Mouse (Mus musculus) gastrocnemius, adult 8-10 months (tissue): ENCODE data around the gene Pum1. TPM values are rescaled to one million over a fixed set of nuclear protein-coding genes. Genes with fewer than 3 reads are reported as not detected.
"Not testable (repeated sequence)": the region's sequence is repeated elsewhere in the genome, so short reads cannot be mapped to it uniquely, and the experiment has no call there.

Experiments
- DNase-seq, 2 experiments: peaks; one replicate each; pipeline ENCODE4 v3.0.0; 2022; ENCODE audit warnings: low spot score in 2 of 2
- total RNA-seq, 4 experiments: library from RNA; stranded (reverse); gene quantifications; 2 replicates each; pipeline ENCODE4 v1.2.4; 2022

The Pum1 gene
- total RNA-seq, 4 experiments from 2014 or later: 35.2 to 43.9 (median 38.9) TPM

DNA sequence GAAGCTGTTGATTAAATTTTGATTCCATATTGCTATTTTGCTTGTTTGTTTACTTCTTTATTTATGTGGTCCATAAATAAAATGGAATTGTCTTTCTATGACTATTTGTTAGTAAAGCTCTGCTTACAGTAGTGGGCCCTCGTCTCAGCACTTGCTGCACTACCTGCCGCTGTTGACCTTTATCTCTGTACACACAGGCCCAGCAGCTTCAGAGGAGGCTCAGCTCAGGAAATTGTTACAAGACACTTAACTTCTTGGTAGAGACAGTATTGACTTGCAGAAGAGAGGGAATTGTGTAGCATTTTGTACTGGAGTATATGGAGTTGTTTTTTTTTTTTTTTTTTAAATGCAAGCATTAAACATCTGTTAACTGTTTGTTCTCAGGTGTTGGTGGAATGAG is 5.4 kb downstream of the Pum1 start:
- DNase-seq: no peak

DNA sequence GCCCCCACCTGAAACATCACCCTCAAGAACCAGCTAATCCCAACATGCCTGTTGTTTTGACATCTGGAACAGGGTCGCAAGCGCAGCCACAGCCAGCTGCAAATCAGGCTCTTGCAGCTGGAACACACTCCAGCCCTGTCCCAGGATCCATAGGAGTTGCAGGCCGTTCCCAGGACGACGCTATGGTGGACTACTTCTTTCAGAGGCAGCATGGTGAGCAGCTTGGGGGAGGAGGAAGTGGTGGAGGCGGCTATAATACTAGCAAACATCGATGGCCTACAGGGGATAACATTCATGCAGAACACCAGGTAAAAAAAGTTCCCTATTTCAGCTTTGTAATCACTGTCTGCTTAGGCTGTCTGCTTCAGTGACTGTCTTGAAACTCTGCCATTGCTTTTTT is 5.9 kb downstream of the Pum1 start:
- no peak for DNase-seq

DNA sequence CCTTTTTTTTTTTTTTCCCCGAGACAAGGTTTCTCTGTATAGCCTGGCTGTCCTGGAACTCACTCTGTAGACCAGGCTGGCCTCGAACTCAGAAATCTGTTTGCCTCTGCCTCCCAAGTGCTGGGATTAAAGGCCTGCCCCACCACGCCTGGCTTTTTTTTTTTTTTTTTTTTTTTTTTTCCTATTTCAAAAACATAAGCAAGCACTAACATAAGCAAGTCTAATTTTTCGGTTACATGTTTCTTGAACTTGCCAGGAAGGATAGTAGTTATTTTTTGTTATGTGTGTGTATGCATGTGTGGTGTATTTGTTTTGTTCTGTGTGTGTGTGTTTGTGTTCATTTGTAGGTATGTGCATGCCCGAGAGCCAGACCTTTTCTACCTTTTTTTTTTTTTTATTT is 6.9 kb downstream of the Pum1 start:
- not testable (repeated sequence) for DNase-seq

DNA sequence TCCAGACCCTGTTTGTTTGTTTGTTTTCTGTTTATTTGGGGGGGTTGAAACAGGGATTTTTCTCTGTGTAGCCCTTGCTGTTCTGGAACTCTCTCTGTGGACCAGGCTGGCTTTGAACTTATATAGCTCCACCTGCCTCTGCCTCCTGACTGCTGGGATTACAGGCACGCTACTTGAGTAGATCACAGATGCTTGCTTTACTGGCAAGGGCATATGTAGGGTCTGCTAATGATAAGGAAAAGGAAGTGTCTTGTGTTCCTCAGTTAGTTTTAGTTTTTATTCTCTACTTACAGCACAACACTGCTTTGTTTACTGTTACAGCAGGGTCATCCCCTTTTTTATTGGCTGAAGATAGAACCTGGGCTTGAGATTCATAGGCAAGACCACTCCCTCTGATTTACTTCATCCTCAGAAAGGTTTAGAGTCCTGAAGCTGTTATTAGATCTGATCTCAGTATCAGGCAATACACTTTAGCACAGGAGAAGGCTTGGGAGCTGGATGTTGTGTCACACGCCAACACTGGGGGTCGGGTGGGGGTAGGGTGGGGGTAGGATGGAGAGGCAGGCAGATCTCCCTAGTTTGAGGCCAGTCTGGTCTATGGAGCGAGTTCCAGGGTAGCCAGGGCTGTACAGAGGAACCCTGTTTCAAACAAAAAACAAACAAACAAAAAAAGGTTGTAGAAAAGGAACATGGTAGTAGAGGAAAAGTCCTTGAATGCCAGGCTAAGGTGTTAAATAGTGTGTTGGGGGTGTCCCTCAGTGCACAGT is 8.1 kb downstream of the Pum1 start:
- DNase-seq: no peak

DNA sequence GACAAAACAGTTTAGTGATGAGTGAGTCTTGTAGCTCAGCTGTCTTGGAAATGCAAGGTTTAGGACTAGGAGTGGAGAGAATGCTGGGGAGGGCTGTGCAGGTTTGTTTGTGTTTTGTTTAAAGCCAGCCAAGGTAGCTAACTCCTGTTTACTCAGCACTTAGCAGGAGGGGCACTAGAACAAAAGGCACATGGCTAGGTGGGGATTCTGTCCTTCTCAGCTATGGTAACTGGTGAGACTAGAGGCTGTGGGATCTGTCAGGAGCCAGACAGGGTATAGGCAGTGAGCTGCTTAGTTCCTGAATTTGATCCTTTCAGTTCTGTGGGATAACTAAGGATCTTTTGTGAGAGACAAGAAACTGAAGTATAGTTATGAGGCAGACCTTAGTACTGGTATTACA is 9.0 kb downstream of the Pum1 start:
- no peak for DNase-seq

DNA sequence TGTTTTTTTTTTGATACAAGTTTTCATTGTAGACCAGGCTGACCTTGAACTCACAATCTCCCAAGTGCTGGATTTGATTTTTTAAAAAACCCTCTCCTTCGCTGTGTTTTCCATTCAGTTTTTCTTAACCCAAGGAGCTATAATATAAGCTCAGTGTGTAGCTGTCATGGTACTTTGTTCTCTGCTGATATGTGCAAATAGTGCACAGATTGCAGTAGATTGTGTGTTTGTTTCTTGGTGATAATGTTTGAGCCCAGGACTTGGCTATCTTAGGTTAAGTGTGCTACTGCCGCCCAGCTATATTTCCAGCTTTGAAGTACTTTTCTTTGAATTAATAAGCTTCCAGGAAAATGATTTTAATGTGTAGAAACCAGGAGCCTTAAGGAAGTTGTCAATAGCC is 13.6 kb downstream of the Pum1 start:
- no peak for DNase-seq

DNA sequence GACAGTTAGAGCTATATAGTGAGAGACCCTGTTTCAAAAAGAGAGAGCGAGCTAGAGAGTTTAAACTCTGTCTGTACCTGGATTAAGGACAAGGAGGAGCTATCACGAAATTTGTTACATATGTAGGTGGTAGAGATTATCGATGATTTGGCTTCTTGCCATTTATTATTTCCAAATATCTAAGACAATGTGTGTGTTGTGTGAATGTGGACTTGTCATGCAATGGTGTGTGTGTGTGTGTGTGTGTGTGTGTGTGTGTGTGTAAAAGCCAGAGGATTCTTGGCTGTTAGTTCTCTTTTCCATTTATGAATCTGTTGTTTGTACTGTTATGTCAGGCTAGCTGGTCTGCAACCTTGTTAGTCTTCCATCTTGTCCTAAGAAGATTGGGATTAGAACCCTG is 15.0 kb downstream of the Pum1 start:
- DNase-seq: no peak

DNA sequence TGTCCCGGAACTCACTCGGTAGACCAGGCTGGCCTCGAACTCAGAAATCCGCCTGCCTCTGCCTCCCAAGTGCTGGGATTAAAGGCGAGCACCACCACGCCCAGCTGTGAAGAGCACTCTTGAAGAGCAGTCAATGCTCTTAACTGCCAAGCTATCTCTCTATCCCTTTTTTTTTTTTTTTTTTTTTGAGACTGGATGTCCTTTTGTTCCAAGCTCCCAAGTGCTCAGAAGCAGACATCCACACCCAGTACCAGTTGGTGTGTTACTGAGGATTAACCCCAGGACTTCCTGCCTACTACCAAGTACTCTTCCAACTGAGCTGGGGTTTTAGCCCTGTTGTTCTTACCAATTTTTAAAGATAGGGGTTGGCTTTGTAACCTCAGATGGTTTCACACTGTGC is 17.6 kb downstream of the Pum1 start:
- no peak for DNase-seq

DNA sequence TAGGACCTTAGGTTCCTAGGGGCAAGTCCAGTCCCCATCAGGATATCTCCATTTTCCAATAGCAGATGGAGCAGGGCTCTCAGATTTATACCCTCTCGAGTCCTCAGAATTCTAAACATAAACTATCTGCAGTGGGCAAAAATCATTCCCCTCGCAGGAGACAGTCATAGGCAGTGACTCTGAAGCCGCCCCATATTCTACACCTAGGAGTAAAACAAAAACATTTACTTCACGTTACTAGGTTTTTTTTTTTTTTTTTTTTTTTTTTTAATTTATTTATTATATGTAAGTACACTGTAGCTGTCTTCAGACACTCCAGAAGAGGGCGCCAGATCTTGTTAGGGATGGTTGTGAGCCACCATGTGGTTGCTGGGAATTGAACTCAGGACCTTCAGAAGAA is 19.9 kb downstream of the Pum1 start:
- DNase-seq: not testable (repeated sequence)

DNA sequence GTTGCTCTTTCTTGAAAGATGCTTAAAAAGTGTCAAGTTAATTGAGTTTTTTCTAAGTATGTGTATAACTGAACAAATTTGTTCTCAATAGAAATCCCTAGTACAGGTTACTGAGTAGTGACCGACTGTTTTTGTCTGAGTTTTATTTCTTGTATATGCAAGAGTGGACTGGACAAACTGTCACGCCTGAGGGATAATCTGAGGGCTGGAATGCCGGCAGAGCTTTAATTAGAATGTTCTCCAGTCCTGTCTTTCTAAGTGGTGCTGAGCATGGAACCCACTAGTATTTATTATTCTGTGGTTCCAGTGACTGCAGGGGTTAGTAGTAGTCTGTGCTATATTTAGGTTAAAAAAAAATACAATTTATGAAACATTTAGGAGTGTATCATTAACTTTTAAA is 30.8 kb downstream of the Pum1 start:
- no peak for DNase-seq

DNA sequence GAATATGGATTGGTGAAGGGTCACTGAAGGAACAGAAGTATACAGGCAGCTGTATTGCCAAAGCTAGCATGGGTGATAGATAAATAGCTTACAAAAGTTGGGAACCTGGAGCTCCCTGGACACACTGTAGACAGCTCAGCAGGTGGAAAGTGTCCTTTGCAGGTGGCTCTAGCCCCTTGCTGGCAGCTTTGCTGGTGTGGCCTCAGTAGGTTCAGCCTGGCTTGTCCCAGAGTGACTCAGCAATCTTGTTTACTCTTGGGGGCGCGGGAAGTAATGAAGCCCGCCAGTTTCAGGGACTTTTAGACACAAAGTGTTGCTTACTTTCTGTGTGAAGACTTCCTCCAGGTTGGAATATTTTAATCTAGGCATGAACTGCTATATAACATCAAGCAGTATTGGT is 31.9 kb downstream of the Pum1 start:
- DNase-seq: no peak

DNA sequence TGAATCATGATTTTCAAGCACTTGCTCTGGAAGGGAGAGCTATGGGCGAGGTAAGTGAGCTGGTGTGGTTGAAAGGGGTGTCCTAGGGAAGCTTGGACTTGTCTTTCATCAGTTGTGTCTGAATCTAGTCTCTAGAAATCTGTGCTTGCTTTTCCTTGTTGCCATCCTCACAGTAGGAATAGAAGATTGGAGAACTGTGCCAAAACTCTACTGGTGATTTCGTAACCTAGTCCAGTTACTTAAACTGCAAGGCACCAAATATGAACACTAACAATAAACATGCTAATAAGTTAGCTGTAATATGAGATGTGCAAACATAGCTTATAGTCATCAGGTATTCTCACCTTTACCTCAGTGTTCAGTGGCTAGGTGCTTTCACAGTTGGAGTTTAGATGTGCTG is 37.9 kb downstream of the Pum1 start:
- DNase-seq: no peak

DNA sequence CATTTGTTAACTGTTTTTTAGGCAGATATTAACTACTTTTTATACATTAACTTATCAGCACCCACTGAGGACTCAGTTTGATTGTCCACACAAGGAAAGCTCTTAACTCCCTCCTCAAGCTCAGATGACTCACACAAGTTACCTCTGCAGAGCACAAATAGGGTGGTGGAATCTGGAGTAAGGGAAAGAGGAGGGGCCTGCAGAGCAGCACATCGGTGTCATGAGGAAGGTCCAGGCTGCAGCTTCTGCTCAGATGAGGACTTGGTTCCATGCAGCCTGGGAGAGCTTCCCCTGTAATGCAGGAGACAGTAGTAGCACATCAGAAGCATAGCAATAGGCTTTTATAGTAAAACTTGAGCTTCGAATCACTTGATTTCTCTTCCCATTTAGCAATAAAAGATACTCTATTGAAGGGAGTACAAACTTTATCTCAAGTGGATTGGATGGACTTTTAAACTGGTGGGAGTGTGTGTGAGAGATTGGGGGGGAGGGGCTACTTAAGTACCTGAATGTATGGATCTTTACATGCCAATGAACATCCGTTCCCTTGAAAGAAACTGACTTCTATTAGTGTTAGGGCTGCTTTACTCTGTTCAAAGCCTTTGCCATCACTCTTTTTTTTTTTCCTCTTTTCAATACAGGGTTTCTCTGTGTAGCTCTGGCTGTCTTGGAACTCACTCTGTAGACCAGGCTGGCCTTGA is 39.9 kb downstream of the Pum1 start:
- DNase-seq: no peak

DNA sequence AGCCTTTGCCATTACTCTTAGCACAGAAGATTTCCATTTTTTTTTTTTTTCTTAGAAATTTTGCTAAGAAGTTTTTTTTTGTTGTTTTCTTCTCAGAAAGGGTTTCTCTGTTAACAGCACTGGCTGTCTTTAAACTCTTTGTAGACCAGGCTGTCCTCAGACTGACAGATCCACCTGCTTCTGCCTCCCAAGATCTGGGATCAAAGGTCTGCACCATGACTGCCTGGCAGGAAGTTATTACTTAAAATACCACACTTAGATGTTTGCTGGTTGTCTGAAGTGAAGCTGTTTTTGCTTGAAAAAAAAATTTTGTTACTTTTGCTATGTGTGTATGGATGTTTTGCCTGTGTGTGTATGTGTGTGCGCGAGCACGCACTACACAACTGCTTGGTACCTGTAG is 40.5 kb downstream of the Pum1 start:
- no peak for DNase-seq

DNA sequence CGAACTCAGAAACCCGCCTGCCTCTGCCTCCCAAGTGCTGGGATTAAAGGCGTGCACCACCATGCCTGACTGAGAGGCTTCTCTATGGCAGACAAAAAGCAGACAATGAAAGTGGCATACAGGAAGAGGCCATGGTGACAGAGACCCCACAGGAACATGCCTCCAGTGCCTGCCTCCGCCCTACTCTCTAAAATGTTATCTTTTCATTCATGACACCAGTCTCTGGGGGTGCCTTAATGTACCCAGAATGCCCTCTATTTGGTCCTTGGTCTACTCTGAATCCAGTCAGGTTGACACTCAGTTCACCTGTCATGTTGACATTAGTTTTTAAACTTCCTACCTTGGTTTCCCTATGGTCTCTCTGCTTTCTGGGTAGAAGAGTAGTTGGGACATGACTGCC is 41.5 kb downstream of the Pum1 start:
- DNase-seq: no peak

DNA sequence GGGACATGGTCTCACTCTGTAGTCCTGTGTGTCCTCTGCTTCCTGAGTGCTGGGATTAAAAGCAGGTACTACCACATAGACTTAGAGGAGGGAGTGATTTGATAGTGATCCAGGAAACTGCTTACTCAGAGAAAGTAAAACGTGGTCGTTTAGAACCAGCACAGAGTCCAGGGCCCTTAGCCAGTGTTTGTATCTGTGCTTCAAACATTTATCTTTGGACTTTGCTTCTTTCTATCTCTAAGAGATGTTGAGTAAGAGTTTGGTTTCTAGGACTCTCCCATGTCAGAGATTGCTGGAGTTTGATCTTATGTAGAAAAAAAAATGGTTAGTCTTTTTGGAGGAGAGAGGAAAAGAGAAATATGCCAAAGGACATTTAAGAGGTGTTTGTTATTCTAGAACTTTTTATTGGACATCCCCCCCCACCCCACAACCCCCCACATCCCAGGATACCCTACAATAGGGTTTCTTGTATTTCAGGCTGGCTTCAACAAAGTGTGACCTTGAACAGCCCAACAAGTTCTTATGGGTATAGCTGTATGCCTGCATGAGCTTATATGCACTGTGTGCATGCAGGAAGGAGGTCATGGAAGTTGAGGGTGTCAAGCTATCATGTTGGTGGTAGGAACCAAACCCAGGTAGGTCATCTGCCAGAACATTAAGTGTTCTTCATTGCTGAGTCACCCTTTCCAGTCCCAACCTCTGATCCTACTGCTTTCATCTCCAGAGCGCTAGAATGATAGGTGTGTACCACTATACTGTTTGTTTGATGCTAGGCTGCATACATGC is 43.3 kb downstream of the Pum1 start:
- DNase-seq: no peak

DNA sequence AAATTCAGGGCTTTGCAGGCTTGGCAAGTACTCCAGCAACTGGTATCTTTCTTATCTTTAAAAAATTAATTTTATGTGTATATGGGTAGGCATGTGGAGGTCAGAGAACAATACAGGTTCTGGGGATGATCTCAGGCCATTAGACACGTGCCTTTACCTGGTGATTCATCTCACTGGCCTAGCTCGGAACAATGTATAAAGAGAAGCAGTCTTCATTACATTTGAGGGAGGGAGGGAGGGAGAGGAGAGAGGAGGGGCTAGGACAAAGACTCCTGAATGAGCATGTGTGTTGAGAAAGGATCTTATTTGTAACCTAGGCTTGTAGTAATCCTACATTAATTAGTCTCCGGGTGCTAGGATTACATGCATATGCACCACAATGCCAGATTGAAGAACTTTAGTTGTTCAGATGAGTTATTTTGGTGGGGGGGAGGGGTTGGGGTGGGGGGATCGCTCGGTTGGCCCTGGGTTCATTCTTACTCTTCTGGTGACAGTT is 48.3 kb downstream of the Pum1 start:
- DNase-seq: no peak

DNA sequence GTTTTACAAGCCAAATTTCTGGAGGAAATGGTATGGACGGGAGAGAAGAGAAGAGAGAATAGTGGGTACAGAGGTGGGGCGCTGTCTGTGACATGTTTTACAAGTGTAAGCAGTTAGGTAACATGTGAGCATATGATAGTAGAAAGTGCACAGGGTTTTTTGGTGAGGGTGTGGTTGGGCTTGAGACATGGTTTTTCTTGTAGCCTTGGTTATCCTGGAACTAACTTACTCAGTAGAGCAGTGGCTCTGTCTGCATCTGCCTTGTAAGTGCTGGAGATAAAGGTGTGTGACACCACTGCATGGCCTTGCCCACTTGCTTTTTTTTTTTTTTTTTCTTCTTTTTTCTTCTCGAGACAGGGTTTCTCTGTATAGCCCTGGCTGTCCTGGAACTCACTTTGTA is 49.2 kb downstream of the Pum1 start:
- DNase-seq: no peak

DNA sequence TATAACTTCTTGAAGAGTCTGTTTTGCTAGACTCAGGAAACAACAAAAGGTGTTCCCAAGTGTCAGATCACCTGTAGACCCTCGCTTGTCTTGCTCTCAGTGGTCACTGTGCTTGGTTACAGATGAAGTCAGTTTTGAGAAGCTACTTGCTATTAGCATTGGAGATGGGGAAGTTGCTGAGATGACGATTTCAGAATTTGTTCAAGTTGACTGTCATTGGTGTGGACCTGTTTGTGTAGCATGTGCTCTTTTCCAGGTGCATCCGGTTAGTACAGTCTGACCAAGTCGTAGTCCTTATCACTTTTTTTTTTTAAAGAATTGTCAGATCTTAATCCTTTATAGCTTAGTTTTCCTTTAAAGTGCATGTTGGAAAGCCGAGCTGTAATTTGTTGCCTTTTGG is 50.3 kb downstream of the Pum1 start:
- DNase-seq: no peak

DNA sequence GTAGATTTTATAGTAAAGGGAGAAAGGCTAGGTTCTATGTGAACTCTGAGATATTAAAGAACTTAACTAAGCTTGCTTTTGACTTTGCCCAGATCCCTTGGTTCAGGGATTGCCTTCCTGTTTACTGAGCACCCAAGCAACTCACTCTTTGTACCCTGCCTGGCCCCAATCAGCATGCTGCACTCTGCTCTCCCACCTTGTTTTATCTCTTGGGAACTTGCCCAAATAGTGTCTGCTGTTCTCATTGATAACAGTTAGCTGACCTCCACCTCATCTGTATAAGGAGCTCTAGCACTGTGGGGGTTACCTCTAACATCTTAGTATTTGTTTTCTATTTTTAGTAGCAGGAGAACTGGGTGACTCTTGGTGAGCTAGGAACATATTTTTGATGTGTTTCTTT is 52.0 kb downstream of the Pum1 start:
- no peak for DNase-seq

DNA sequence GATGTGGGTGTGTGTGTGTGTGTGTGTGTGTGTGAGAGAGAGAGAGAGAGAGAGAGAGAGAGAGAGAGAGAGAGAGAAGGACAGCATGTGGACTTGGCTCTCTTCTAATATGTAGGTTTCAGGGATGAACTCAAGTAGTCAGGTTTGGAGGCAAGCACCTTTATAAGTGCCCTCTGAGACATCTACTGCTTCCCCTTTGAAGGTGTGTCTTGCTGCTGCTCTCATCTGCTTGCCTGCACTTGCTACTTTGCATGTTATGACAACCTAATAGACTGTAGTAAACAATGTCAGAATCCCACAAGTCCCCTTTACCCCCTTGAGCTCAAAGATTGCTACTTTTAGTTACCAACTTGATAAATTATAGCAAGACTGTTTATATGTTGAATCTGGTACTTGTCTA is 52.5 kb downstream of the Pum1 start:
- DNase-seq: no peak

DNA sequence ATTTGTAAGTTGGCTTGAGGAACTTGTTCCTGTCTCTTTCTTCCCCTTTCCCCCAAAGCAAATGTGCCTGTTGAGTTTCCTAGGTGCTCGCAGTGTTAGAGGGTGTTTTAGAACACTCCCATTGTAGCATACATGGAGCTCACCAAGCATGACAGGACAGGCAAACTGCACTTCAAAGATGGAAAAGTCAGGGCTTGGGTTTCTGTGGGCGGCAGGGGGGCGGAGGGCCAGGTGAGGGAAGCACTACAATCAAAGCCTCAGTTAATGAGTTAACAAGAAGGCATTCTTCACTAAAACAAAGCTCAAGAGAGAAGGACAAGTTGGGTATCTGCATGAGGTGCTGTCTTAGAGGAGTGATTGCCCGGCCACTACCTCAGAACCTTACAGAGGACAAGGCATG is 56.2 kb downstream of the Pum1 start:
- DNase-seq: no peak
